ENCODE assay signal across 15 mouse cellular contexts in genomic region chr2:32997792-32998191, GRCm38 (mm10).
"Had no signal": no experiment of that assay in that cellular context is flagged by ENCODE, and none has a peak within 500 bp of the region (broad histone marks: within the 10 kb centered on the region; RNA-seq: fewer than 3 reads in every experiment).

No protein-coding gene starts in this region.

- ATAC-seq: hindbrain, embryonic 16.5 days; liver, embryonic 12.5 days had no signal

- DNase-seq: gastrocnemius, adult 2 months; gastrocnemius, postnatal 10 days; gastrocnemius, postnatal 25 days; heart, adult 18-20 months; heart, postnatal 10 days; heart, postnatal 4 days; kidney, adult 11 months; kidney, adult 2 months; kidney, adult 9 months; kidney, postnatal 14 days; kidney, postnatal 36 days; layer of hippocampus, adult 9-11 months; layer of hippocampus, postnatal 36 days had no signal
